Mouse (Mus musculus): ENCODE results near the gene Ndufs5.

DNA sequence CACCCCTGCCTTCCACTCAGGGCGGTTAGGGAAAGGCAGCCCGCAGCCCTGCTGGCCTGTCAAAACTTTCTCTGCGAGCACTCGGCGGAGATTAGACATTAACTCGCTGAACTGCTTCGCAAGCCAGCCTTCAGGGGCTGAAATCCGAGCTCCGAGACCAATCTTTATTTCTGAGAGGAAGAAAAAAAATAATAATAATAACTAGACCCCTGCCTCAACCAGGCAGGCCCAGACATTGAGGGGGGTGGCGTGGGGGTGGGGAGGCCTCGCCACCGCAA, 54.4 kb downstream of the Ndufs5 start:
- TF ChIP-seq CTCF (IDR thresholded peaks at IDR 0.05; ENCODE audit: low read depth): no peak
- no peak for TF ChIP-seq EP300 (IDR thresholded peaks at IDR 0.05; ENCODE audit: low read depth)

Data from liver, postnatal 0 days (tissue).